Mouse (Mus musculus): ENCODE data around the gene Aptx.

- TF ChIP-seq CTCF (IDR thresholded peaks at IDR 0.05; ENCODE audit: low read depth, low read length) (peak; percentile 67), POLR2A (IDR thresholded peaks at IDR 0.05; ENCODE audit: insufficient read depth, low read length) (no peak), EP300 (IDR thresholded peaks at IDR 0.05; ENCODE audit: insufficient read depth, low read depth, low read length) (no peak)
Observed at GRCm38 (mm10) chr4:40677132-40677531, 25.9 kb downstream of the Aptx start.
